Mouse (Mus musculus): ENCODE data around the gene Srsf2.

DNA sequence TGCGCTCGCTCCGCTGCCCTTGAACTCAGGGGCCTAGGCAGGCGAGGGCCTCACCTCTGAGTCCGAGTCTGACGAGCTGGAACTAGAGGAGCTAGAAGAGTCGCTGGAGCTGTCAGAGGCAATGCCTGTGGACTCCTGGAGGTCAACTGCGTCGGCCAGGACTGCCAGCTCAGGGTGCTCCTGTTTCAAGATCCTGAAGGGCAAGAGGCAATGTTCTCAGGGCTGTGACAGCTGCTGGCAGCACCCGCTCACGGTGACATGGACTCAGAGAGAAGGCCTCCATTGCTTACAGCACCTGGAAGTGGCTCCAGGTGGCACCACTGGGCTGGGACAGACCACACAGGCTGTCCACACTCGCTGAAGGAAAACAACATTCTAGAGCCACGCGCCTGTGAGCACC, 14.0 kb downstream of the Srsf2 start:
- TF ChIP-seq GATA1 (IDR thresholded peaks at IDR 0.05; ENCODE audit: low read length) (no peak), TAL1 (IDR thresholded peaks at IDR 0.05; ENCODE audit: low read length) (no peak)

All from erythroblast, embryonic 14.5 days (primary cell).